Mouse (Mus musculus) forebrain, embryonic 11.5 days (tissue): ENCODE data around the gene Cntn3. TPM values are rescaled to one million over a fixed set of nuclear protein-coding genes. Genes with fewer than 3 reads are reported as not detected.
"Not testable (repeated sequence)": the region's sequence is repeated elsewhere in the genome, so short reads cannot be mapped to it uniquely, and the experiment has no call there.

Source experiments
- ATAC-seq: fragments of 200-750 bp; cut with Nextera tagmentation; replicated peaks from 2 replicates; pipeline ENCODE4 v1.8.0; 2017; ENCODE audit warnings: moderate TSS enrichment; ENCODE audit not compliant: low FRiP score
- DNase-seq: peaks from one replicate; pipeline ENCODE4 v3.0.0-alpha.2; 2017; ENCODE audit warnings: low spot score
- H3K27ac ChIP-seq: fragments of 300-500 bp; sonication (generic); 2 replicates; pipeline ENCODE4 v1.5.1; 2014; ENCODE audit warnings: low read depth, low read length
- H3K27me3 ChIP-seq: fragments of 300-500 bp; sonication (generic); 2 replicates; pipeline ENCODE4 v1.6.1; 2014; ENCODE audit warnings: mild to moderate bottlenecking, low read length, mixed read lengths; ENCODE audit not compliant: control insufficient read depth, insufficient read depth
- H3K36me3 ChIP-seq: fragments of 300-500 bp; sonication (generic); 2 replicates; pipeline ENCODE4 v1.6.1; 2014; ENCODE audit warnings: mild to moderate bottlenecking, low read length, moderate library complexity, mixed read lengths; ENCODE audit not compliant: control insufficient read depth, insufficient read depth
- H3K4me1 ChIP-seq: fragments of 300-500 bp; sonication (generic); replicated peaks from 2 replicates; pipeline ENCODE4 v1.6.1; 2014; ENCODE audit warnings: low read length, mixed read lengths; ENCODE audit not compliant: control insufficient read depth, insufficient read depth
- H3K4me2 ChIP-seq: fragments of 300-500 bp; sonication (generic); 2 replicates; pipeline ENCODE4 v1.6.1; 2014; ENCODE audit warnings: low read depth, mild to moderate bottlenecking, low read length, moderate library complexity, mixed read lengths; ENCODE audit not compliant: severe bottlenecking
- H3K4me3 ChIP-seq: fragments of 300-500 bp; sonication (generic); 2 replicates; pipeline ENCODE4 v1.5.1; 2014; ENCODE audit warnings: low read depth, low read length
- H3K9ac ChIP-seq: fragments of 300-500 bp; sonication (generic); 2 replicates; pipeline ENCODE4 v1.6.1; 2014; ENCODE audit warnings: low read length
- H3K9me3 ChIP-seq: fragments of 300-500 bp; sonication (generic); 2 replicates; pipeline ENCODE4 v1.6.1; 2016; ENCODE audit warnings: low read length, mixed read lengths; ENCODE audit not compliant: control insufficient read depth
- WGBS: fragments of 180-500 bp; shearing (Covaris S2); extraction: QIAGEN DNeasy Blood & Tissue Kit; methylation state at CpG from one replicate; pipeline ENCODE4 v1.1.7; 2014; 5-methylcytosine and 5-hydroxymethylcytosine counted together
- polyA plus RNA-seq: library from polyadenylated mRNA; unstranded; fragments of >200 nt; fragmentation: Nextera tagmentation; extraction: Ambion mirVana; gene quantifications from 2 replicates; pipeline ENCODE4 v1.2.1, GENCODE M21; 2014

Cntn3 gene
- polyA plus RNA-seq, result 0.49 and 0.77 TPM in 2 replicates

- H3K4me3 ChIP-seq, H3K27me3 ChIP-seq, DNase-seq, H3K4me2 ChIP-seq, ATAC-seq, H3K4me1 ChIP-seq, H3K9me3 ChIP-seq, H3K9ac ChIP-seq, H3K36me3 ChIP-seq, H3K27ac ChIP-seq: not testable (repeated sequence)
- WGBS, result 98% methylated on average over 4 of the region's 20 CpGs
These were observed at the start of gene Cntn3 for GRCm38 (mm10) chr6:102573001-102573400. Gene Cntn3 (minus strand): TSS chr6:102573101.

DNA sequence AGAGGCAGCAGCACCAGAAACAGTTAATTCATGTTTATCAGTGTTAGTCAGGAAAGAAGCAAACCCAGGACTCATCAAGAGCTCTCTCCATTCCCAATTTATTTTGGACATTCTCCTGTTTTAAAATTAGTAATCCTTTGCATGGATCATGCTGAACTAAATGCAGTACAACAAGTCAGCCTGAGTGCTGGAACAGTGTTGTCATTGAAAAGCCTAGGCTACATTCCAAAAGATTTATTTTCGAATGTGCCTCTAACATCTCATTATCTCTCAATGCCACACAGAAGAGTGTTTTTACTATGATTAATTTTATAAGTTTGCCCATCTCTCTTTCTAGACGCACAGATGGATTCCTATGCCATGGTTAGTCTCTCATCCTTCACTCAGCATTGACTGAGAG lies 27.9 kb upstream of the Cntn3 start:
- ATAC-seq (no peak), DNase-seq (no peak)
- Histone ChIP-seq H3K27ac (no peak overlapping the region), H3K9ac (no peak overlapping the region), H3K36me3 (no peaks in the 10 kb centered on the region), H3K4me1 (no peaks in the 10 kb centered on the region), H3K9me3 (no peaks in the 10 kb centered on the region), H3K27me3 (no peaks in the 10 kb centered on the region), H3K4me3 (no peak overlapping the region), H3K4me2 (no peak overlapping the region)
- 83% methylated on average over 2 of the region's 2 CpGs for WGBS

GRCm38 (mm10) chr6:102597756-102598155 lies 24.9 kb upstream of the Cntn3 start:
- Histone ChIP-seq H3K36me3 (no peaks in the 10 kb centered on the region), H3K27me3 (no peaks in the 10 kb centered on the region), H3K9ac (no peak overlapping the region), H3K4me1 (no peaks in the 10 kb centered on the region), H3K9me3 (no peaks in the 10 kb centered on the region), H3K4me2 (no peak overlapping the region), H3K4me3 (no peak overlapping the region), H3K27ac (no peak overlapping the region)
- DNase-seq (no peak), ATAC-seq (no peak)
- WGBS, result 75% methylated on average over 2 of the region's 2 CpGs

DNA sequence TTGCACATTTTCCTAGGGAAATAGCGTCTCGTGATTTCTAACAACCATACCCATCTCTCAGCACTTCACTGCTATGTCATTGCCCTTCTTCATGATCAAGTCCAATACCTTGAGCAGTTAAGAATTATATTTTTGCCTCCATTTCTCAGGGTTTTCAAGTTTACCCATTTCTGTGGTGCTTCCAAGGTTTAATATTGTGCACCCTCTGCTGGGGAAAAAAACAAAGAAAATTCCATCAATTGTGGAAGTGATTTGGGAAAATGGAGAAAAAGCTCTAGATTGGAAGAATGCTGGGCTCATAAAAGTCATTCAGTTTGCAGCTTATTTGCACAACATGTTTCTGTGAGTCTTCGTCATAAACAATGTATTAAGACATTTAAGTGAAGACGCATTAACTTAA lies 17.2 kb upstream of the Cntn3 start:
- H3K4me3 ChIP-seq, result no peak overlapping the region
- no peak for DNase-seq
- no peak overlapping the region for H3K9ac ChIP-seq
- no peaks in the 10 kb centered on the region for H3K36me3 ChIP-seq
- H3K4me2 ChIP-seq, result no peak overlapping the region
- WGBS, result 95% methylated on average over 4 of the region's 4 CpGs
- H3K27me3 ChIP-seq, result no peaks in the 10 kb centered on the region
- no peaks in the 10 kb centered on the region for H3K4me1 ChIP-seq
- ATAC-seq, result no peak
- no peaks in the 10 kb centered on the region for H3K9me3 ChIP-seq
- H3K27ac ChIP-seq, result no peak overlapping the region

- Histone ChIP-seq H3K4me1 (no peaks in the 10 kb centered on the region), H3K36me3 (no peaks in the 10 kb centered on the region), H3K9me3 (no peaks in the 10 kb centered on the region), H3K9ac (no peak overlapping the region), H3K27ac (no peak overlapping the region), H3K27me3 (no peaks in the 10 kb centered on the region), H3K4me2 (no peak overlapping the region), H3K4me3 (no peak overlapping the region)
- DNase-seq (no peak), ATAC-seq (no peak)
- 83% methylated on average over 4 of the region's 4 CpGs for WGBS
These were observed 16.4 kb upstream of the Cntn3 start for GRCm38 (mm10) chr6:102589311-102589710.

DNA sequence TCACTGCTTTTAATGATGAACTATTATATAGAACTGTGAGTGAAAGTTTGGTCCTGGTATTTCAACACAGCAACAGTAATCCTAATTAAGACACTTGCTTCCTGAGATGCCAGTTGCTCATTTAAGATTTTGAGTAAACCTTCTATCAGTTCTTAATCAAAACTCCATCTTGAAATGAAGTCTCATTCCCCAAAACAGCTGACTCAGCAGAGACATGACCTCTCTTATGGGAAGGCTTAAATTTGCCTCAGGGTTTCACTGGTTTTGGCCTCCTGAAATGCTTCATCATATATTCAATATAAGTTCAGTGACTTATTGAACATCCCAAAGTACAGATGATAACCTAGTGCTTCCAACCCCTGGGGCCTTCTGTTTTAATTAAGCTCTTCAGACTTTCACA lies 13.2 kb upstream of the Cntn3 start:
- Histone ChIP-seq H3K4me2 (no peak overlapping the region), H3K9ac (no peak overlapping the region), H3K4me1 (no peaks in the 10 kb centered on the region), H3K36me3 (no peaks in the 10 kb centered on the region), H3K27me3 (no peaks in the 10 kb centered on the region), H3K27ac (no peak overlapping the region), H3K4me3 (no peak overlapping the region), H3K9me3 (no peaks in the 10 kb centered on the region)
- ATAC-seq (no peak), DNase-seq (no peak)

- Histone ChIP-seq H3K4me2 (no peak overlapping the region), H3K4me1 (no peaks in the 10 kb centered on the region), H3K9ac (no peak overlapping the region), H3K9me3 (no peaks in the 10 kb centered on the region), H3K4me3 (no peak overlapping the region), H3K27me3 (no peaks in the 10 kb centered on the region), H3K36me3 (no peaks in the 10 kb centered on the region), H3K27ac (no peak overlapping the region)
- 82% methylated on average over 2 of the region's 2 CpGs for WGBS
- ATAC-seq (no peak), DNase-seq (no peak)
These were observed 10.7 kb upstream of the Cntn3 start for GRCm38 (mm10) chr6:102583578-102583977.

DNA sequence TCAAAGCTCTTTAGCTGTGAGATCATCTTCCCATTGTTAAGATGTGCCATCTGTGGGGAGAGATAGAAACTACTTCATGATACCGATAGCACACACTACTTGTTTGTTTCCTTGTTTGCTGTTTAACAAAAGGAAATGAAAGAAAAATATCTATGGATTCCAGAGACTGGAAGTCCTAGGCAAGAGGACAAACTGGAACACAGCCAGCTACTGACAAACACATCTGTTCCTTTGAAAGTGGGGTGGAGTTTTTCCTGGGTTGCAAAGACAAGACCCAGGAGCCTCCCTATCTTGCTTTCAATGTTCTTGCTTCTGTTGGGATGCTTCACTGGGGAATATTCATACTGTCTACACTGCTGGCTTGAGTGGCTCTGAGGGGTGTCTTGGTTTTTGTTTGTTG lies 5.4 kb downstream of the Cntn3 start:
- no peak overlapping the region for H3K9ac ChIP-seq
- H3K9me3 ChIP-seq, result no peaks in the 10 kb centered on the region
- whole genome bisulfite sequencing, result 94% methylated on average over 1 of the region's 1 CpGs
- ATAC-seq, result no peak
- H3K27me3 ChIP-seq, result peaks cover 3% of the 10 kb centered on the region; the same call in 1 of the 2 replicates
- 0 out of 2 replicates have a peak, but pooled peaks cover 3% of the 10 kb centered on the region for H3K4me1 ChIP-seq
- no peak for DNase-seq
- H3K36me3 ChIP-seq, result no peaks in the 10 kb centered on the region
- no peak overlapping the region for H3K4me3 ChIP-seq
- H3K4me2 ChIP-seq, result no peak overlapping the region
- no peak overlapping the region for H3K27ac ChIP-seq

DNA sequence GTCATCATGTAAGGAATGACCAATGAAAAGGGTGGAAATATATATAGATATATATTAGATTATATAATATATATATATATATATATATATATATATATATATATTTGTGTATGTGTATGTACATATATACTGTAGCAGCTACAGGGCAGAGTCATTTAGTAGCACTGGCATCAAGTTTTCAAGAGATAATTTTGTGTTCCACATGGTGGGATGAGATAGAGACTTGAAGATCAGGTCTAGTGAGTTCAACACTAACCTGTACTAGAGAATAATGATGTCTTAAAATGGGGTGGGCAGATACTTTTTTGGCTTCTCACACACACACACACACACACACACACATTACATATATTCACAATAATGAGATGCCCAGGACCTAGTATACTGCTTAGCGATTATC lies 7.7 kb downstream of the Cntn3 start:
- H3K27me3 ChIP-seq, result peaks cover 3% of the 10 kb centered on the region; the same call in 1 of the 2 replicates
- 0 out of 2 replicates have a peak, but pooled peaks cover 3% of the 10 kb centered on the region for H3K4me1 ChIP-seq
- no peak overlapping the region for H3K9ac ChIP-seq
- no peaks in the 10 kb centered on the region for H3K9me3 ChIP-seq
- no peak overlapping the region for H3K4me2 ChIP-seq
- no peaks in the 10 kb centered on the region for H3K36me3 ChIP-seq
- no peak overlapping the region for H3K4me3 ChIP-seq
- no peak overlapping the region for H3K27ac ChIP-seq
- ATAC-seq (no peak), DNase-seq (no peak)
- 92% methylated on average over 1 of the region's 1 CpGs for WGBS
